Mouse (Mus musculus) forebrain, embryonic 13.5 days (tissue): ENCODE results near the gene Nmt2. TPM values are rescaled to one million over a fixed set of nuclear protein-coding genes. Genes with fewer than 3 reads are reported as not detected.

Experiments
- ATAC-seq: fragments of 200-750 bp; cut with Nextera tagmentation; 2 replicates; pipeline ENCODE4 v1.8.0; 2017
- H3K27ac ChIP-seq: fragments of 300-500 bp; sonication (generic); 2 replicates; pipeline ENCODE4 v1.5.1; 2015; ENCODE audit warnings: inconsistent platforms, mild to moderate bottlenecking, moderate library complexity
- H3K27me3 ChIP-seq: fragments of 300-500 bp; sonication (generic); 2 replicates; pipeline ENCODE4 v1.6.1; 2015; ENCODE audit warnings: mild to moderate bottlenecking, inconsistent platforms
- H3K36me3 ChIP-seq: fragments of 300-500 bp; sonication (generic); 2 replicates; pipeline ENCODE4 v1.6.1; 2015; ENCODE audit warnings: mild to moderate bottlenecking, inconsistent platforms; ENCODE audit not compliant: poor library complexity, severe bottlenecking
- H3K4me1 ChIP-seq: fragments of 300-500 bp; sonication (generic); 2 replicates; pipeline ENCODE4 v1.6.1; 2015; ENCODE audit warnings: inconsistent platforms
- H3K4me2 ChIP-seq: fragments of 300-500 bp; sonication (generic); 2 replicates; pipeline ENCODE4 v1.6.1; 2015; ENCODE audit warnings: inconsistent platforms, mild to moderate bottlenecking, moderate library complexity
- H3K4me3 ChIP-seq: fragments of 300-500 bp; sonication (generic); 2 replicates; pipeline ENCODE4 v1.5.1; 2015; ENCODE audit warnings: mild to moderate bottlenecking, inconsistent platforms
- H3K9ac ChIP-seq: fragments of 300-500 bp; sonication (generic); 2 replicates; pipeline ENCODE4 v1.6.1; 2015; ENCODE audit warnings: mild to moderate bottlenecking, inconsistent platforms
- H3K9me3 ChIP-seq: fragments of 300-500 bp; sonication (generic); replicated peaks from 2 replicates; pipeline ENCODE4 v1.6.1; 2016; ENCODE audit warnings: inconsistent platforms
- WGBS: fragments of 180-500 bp; shearing (Covaris S2); methylation state at CpG from one replicate; pipeline ENCODE4 v1.1.7; 2015; 5-methylcytosine and 5-hydroxymethylcytosine counted together
- polyA plus RNA-seq: library from polyadenylated mRNA; unstranded; fragments of >200 nt; fragmentation: Nextera tagmentation; extraction: Ambion mirVana; gene quantifications from 2 replicates; pipeline ENCODE4 v1.2.1, GENCODE M21; 2015

The Nmt2 gene
- 84.7 and 90.2 TPM in 2 replicates for polyA plus RNA-seq

DNA sequence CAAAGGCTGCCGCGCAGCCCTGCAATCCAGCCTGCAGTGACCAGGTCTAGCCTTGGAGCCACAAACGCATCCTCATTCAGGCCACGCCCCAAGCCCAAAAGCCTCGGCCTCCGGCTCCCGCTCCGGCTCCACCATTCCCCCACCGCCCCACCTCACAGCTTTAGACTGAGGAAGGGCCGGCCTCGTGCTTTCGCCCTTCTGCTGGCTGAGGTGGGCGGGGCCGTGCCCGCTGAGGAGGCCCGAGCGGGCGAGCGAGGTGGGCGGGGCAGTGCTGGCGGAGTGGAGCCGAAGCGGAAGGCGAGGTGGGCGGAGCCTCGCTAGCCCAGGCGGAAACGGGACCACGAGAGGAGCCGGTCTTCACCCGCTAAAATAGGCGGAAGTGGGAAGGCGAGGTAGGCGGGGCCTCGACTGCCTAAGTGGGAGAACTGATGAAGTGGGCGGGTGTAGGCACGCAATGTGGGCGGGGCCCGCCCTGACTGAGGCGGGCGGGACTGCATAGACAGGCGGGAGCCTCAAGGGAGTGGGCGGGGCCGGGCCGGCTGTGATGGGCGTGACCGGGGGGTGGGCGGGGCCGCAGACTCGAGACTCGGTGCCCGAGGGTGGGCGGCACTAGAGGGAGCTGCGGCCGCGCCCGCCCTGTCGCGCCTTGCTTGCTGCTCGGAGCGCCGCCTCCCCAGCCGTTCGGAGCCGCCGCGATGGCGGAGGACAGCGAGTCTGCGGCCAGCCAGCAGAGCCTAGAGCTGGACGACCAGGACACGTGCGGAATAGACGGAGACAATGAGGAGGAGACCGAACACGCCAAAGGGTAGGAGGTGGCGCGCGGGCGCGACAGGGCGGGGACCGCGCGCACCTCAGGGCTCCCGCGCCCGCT is at the start of gene Nmt2:
TSS of gene Nmt2 (plus strand) at position 611 of the 871 bp plus-strand sequence.
- H3K4me2 ChIP-seq: peak within 1 kb of the TSS; percentile 75
- H3K27me3 ChIP-seq: no peaks in the 10 kb centered on the region
- WGBS: under 1% methylated on average over 86 of the region's 88 CpGs
- H3K4me1 ChIP-seq: peaks cover 14% of the 10 kb centered on the region
- H3K4me3 ChIP-seq: peak within 1 kb of the TSS; percentile 74
- no peaks in the 10 kb centered on the region for H3K9me3 ChIP-seq
- peak; percentile 96 for ATAC-seq
- H3K9ac ChIP-seq: peak within 1 kb of the TSS; percentile 84
- peak within 1 kb of the TSS; percentile 89 for H3K27ac ChIP-seq
- no peaks in the 10 kb centered on the region for H3K36me3 ChIP-seq

GRCm38 (mm10) chr2:3239255-3239654 is 44.8 kb upstream of the Nmt2 start:
- no peak for ATAC-seq
- Histone ChIP-seq H3K4me2 (no peak overlapping the region), H3K36me3 (no peaks in the 10 kb centered on the region), H3K27me3 (no peaks in the 10 kb centered on the region), H3K4me1 (no peaks in the 10 kb centered on the region), H3K9me3 (no peaks in the 10 kb centered on the region), H3K27ac (no peak overlapping the region), H3K9ac (no peak overlapping the region), H3K4me3 (no peak overlapping the region)
- WGBS: 85% methylated on average over 5 of the region's 5 CpGs

GRCm38 (mm10) chr2:3244251-3244650 is 39.8 kb upstream of the Nmt2 start:
- no peaks in the 10 kb centered on the region for H3K4me1 ChIP-seq
- no peak overlapping the region for H3K9ac ChIP-seq
- H3K9me3 ChIP-seq: no peaks in the 10 kb centered on the region
- no peak for ATAC-seq
- no peaks in the 10 kb centered on the region for H3K27me3 ChIP-seq
- H3K27ac ChIP-seq: no peak overlapping the region
- 72% methylated on average over 3 of the region's 3 CpGs for WGBS
- H3K36me3 ChIP-seq: no peaks in the 10 kb centered on the region
- no peak overlapping the region for H3K4me3 ChIP-seq
- no peak overlapping the region for H3K4me2 ChIP-seq

DNA sequence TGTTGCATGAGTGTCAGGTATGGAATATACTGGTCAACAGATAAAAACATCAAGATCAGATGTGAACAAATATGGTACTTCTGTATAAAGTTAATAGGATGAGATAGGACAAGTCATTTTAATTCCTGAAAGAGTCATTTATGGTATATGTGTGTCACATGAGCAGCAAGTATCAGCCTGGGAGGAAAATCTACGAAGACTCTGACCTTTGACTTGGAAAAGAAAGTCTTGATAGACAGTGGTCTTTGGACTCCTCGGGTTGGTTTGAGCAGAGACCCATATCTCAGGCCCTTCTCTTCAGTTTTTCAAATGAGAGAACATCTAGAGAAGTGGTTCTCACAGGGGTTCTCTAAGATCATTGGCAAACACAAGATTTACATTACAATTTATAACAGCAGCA is 32.7 kb upstream of the Nmt2 start:
- H3K4me1 ChIP-seq: no peaks in the 10 kb centered on the region
- no peak overlapping the region for H3K4me3 ChIP-seq
- no peak for ATAC-seq
- no peak overlapping the region for H3K4me2 ChIP-seq
- H3K36me3 ChIP-seq: no peaks in the 10 kb centered on the region
- H3K9ac ChIP-seq: no peak overlapping the region
- H3K27ac ChIP-seq: no peak overlapping the region
- no peaks in the 10 kb centered on the region for H3K27me3 ChIP-seq
- whole genome bisulfite sequencing: 76% methylated on average over 2 of the region's 2 CpGs
- no peaks in the 10 kb centered on the region for H3K9me3 ChIP-seq

GRCm38 (mm10) chr2:3266466-3266865 is 17.5 kb upstream of the Nmt2 start:
- no peak overlapping the region for H3K9ac ChIP-seq
- H3K4me2 ChIP-seq: no peak overlapping the region
- H3K4me1 ChIP-seq: no peaks in the 10 kb centered on the region
- H3K36me3 ChIP-seq: no peaks in the 10 kb centered on the region
- no peak for ATAC-seq
- WGBS: 90% methylated on average over 3 of the region's 3 CpGs
- H3K27me3 ChIP-seq: no peaks in the 10 kb centered on the region
- no peak overlapping the region for H3K27ac ChIP-seq
- no peak overlapping the region for H3K4me3 ChIP-seq
- no peaks in the 10 kb centered on the region for H3K9me3 ChIP-seq

GRCm38 (mm10) chr2:3267879-3268278 is 16.1 kb upstream of the Nmt2 start:
- no peak overlapping the region for H3K27ac ChIP-seq
- H3K4me1 ChIP-seq: no peaks in the 10 kb centered on the region
- WGBS: 16% methylated on average over 3 of the region's 3 CpGs
- no peaks in the 10 kb centered on the region for H3K36me3 ChIP-seq
- H3K9me3 ChIP-seq: no peaks in the 10 kb centered on the region
- no peak overlapping the region for H3K4me2 ChIP-seq
- no peak overlapping the region for H3K9ac ChIP-seq
- ATAC-seq: no peak
- no peak overlapping the region for H3K4me3 ChIP-seq
- H3K27me3 ChIP-seq: no peaks in the 10 kb centered on the region

- Histone ChIP-seq H3K9me3 (no peaks in the 10 kb centered on the region), H3K36me3 (no peaks in the 10 kb centered on the region), H3K27me3 (no peaks in the 10 kb centered on the region), H3K4me1 (no peaks in the 10 kb centered on the region), H3K9ac (no peak overlapping the region), H3K27ac (no peak overlapping the region), H3K4me2 (no peak overlapping the region), H3K4me3 (no peak overlapping the region)
- WGBS: 89% methylated on average over 2 of the region's 2 CpGs
- no peak for ATAC-seq
Observed at GRCm38 (mm10) chr2:3273349-3273748, 10.7 kb upstream of the Nmt2 start.

DNA sequence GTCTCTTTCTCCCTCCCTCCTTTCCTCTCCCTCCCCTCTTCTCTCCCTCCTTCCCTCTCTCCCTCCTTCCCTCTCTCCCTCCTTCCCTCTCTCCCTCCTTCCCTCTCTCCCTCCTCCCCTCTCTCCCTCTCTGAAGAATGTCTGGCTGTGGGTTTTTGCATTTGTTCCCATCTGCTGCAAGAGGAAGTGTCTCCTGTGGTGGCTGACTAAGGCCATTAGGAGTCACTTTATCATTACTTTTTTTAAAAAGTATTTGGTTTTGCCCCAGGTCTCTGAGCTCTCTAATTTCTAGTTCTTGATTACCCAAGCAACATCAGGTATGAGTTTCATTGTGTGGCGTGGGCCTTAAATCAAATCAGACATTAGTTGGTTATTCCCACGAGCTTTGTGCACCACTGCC is 7.9 kb upstream of the Nmt2 start:
- Histone ChIP-seq H3K4me1 (no peaks in the 10 kb centered on the region), H3K36me3 (no peaks in the 10 kb centered on the region), H3K4me2 (no peak overlapping the region), H3K9ac (no peak overlapping the region), H3K9me3 (no peaks in the 10 kb centered on the region), H3K27ac (no peak overlapping the region), H3K4me3 (no peak overlapping the region), H3K27me3 (no peaks in the 10 kb centered on the region)
- ATAC-seq: no peak
- 86% methylated on average over 2 of the region's 2 CpGs for WGBS

GRCm38 (mm10) chr2:3277502-3277901 is 6.5 kb upstream of the Nmt2 start:
- ATAC-seq: no peak
- Histone ChIP-seq H3K27me3 (no peaks in the 10 kb centered on the region), H3K4me2 (no peak overlapping the region), H3K9ac (no peak overlapping the region), H3K36me3 (no peaks in the 10 kb centered on the region), H3K27ac (no peak overlapping the region), H3K9me3 (no peaks in the 10 kb centered on the region), H3K4me1 (no peaks in the 10 kb centered on the region), H3K4me3 (no peak overlapping the region)
- 85% methylated on average over 7 of the region's 7 CpGs for WGBS

- 85% methylated on average over 4 of the region's 4 CpGs for WGBS
Observed at GRCm38 (mm10) chr2:3281311-3281710, 2.7 kb upstream of the Nmt2 start.

DNA sequence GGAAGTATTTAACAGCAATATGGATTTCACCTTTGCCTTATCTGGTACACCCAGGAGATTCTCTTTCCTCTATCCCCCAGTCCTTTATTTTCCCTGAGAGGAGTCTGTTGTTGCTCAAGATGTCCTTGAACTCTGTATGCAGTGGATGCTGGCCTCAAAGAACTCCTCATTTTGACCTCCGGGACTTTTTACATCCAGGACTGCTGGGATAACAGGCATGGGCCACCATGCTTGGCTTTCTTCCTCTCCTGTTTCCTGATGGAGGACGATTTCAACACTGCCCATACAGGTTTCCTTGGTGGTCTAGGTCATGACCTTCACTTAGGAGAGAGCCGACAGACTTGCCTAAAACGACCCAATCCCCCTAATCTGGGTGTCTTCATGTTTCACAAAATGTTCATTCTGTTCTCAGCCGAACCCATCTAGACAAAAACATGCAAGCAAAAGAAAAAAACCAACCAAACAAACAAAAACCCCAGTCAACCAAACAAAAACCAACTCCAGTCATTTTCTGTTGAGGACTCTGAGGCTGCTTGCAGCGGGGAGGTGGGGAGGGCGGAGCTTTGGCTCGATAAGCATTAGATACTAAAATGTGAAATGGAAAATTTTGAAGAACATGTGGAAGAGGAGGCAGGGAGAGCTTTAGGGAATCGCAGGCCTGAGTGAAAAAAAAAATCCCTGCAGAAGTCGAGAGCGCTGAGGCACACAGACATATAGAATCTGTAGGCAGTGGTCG is 978 bp upstream of the Nmt2 start:
- 11% methylated on average over 12 of the region's 12 CpGs for WGBS
- H3K9me3 ChIP-seq: no peaks in the 10 kb centered on the region
- H3K27me3 ChIP-seq: no peaks in the 10 kb centered on the region
- H3K9ac ChIP-seq: peak overlapping the region; percentile 69
- H3K4me2 ChIP-seq: peak overlapping the region; percentile 63
- peaks cover 14% of the 10 kb centered on the region for H3K4me1 ChIP-seq
- no peak for ATAC-seq
- H3K4me3 ChIP-seq: peak overlapping the region; percentile 74
- H3K27ac ChIP-seq: peak overlapping the region; percentile 87
- no peaks in the 10 kb centered on the region for H3K36me3 ChIP-seq

More at GRCm38 (mm10) chr2:3281311-3281710, 2.7 kb upstream of the Nmt2 start:
- Histone ChIP-seq H3K4me3 (no peak overlapping the region), H3K27me3 (no peaks in the 10 kb centered on the region), H3K9me3 (no peaks in the 10 kb centered on the region), H3K4me1 (peaks cover 14% of the 10 kb centered on the region), H3K9ac (no peak overlapping the region), H3K4me2 (no peak overlapping the region), H3K36me3 (no peaks in the 10 kb centered on the region), H3K27ac (no peak overlapping the region)
- ATAC-seq: no peak

DNA sequence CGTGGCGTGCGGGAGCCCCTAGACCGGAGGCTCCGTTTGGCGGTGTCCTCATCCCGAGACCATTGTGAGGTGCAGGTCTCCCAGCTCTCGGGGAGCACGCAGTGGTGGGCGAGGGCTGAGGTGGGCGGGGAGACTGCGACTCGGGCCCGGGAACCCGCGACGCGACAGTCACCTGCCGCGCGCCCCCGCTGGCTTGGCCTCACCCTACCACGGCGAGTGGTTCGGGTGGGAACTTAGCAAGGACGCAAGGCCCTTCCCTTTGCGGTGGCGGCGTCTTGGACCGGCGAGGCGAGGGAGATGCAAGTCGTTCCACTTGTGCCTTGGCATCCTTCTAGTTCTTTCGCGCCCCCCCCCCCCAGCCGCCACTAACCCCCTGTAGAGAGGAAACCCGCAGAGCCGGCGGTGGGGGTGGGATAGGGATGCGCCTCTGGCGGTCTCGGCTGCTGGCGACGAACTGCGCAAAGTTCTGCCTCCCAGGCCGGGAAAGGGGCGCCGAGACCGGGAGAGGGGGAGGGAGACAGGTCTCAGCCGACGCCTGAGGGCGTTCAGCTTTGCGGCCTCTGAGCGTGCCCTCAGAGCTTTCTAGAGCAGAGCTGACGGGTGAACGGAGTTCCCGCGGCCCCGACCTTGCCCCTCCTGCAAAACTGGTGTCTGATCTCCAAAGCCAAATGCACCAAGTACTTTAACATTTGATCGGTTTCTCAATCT is 615 bp downstream of the Nmt2 start:
- H3K9ac ChIP-seq: peak overlapping the region; percentile 84

More for the DNA sequence above, 615 bp downstream of the Nmt2 start:
- H3K9me3 ChIP-seq: no peaks in the 10 kb centered on the region
- peaks cover 14% of the 10 kb centered on the region for H3K4me1 ChIP-seq
- H3K27me3 ChIP-seq: no peaks in the 10 kb centered on the region
- peak overlapping the region; percentile 74 for H3K4me3 ChIP-seq
- no peaks in the 10 kb centered on the region for H3K36me3 ChIP-seq
- under 1% methylated on average over 44 of the region's 60 CpGs for WGBS
- H3K4me2 ChIP-seq: peak overlapping the region; percentile 75
- H3K27ac ChIP-seq: peak overlapping the region; percentile 89
- ATAC-seq: peak; percentile 1
